Mouse (Mus musculus) hindbrain, postnatal 0 days (tissue): ENCODE measurements around the gene Cadm3. TPM values are rescaled to one million over a fixed set of nuclear protein-coding genes. Genes with fewer than 3 reads are reported as not detected.
"Not testable (repeated sequence)": the region's sequence is repeated elsewhere in the genome, so short reads cannot be mapped to it uniquely, and the experiment has no call there.

Experiments
- ATAC-seq: fragments of 200-750 bp; cut with Nextera tagmentation; 2 replicates; pipeline ENCODE4 v1.8.0; 2017; ENCODE audit warnings: mild to moderate bottlenecking, moderate TSS enrichment, moderate library complexity
- DNase-seq: peaks from one replicate; pipeline ENCODE4 v3.0.0-alpha.2; 2015; ENCODE audit warnings: low spot score
- H3K27ac ChIP-seq: fragments of 300-500 bp; sonication (generic); 2 replicates; pipeline ENCODE4 v1.5.1; 2014; ENCODE audit warnings: mild to moderate bottlenecking
- H3K27me3 ChIP-seq: fragments of 300-500 bp; sonication (generic); 2 replicates; pipeline ENCODE4 v1.6.1; 2014; ENCODE audit warnings: low read length, mixed read lengths; ENCODE audit not compliant: insufficient read depth
- H3K36me3 ChIP-seq: fragments of 300-500 bp; sonication (generic); 2 replicates; pipeline ENCODE4 v1.6.1; 2014; ENCODE audit warnings: low read length, mixed read lengths; ENCODE audit not compliant: insufficient read depth
- H3K4me1 ChIP-seq: fragments of 300-500 bp; sonication (generic); 2 replicates; pipeline ENCODE4 v1.6.1; 2014; ENCODE audit warnings: antibody characterized with exemption, low read length, mixed read lengths; ENCODE audit not compliant: insufficient read depth
- H3K4me2 ChIP-seq: fragments of 300-500 bp; sonication (generic); 2 replicates; pipeline ENCODE4 v1.6.1; 2014; ENCODE audit warnings: low read depth, mild to moderate bottlenecking, low read length, moderate library complexity, mixed read lengths
- H3K4me3 ChIP-seq: fragments of 300-500 bp; sonication (generic); 2 replicates; pipeline ENCODE4 v1.5.1; 2014; ENCODE audit warnings: low read length
- H3K9ac ChIP-seq: fragments of 300-500 bp; sonication (generic); replicated peaks from 2 replicates; pipeline ENCODE4 v1.6.1; 2014; ENCODE audit warnings: mild to moderate bottlenecking, low read length, moderate library complexity, mixed read lengths
- H3K9me3 ChIP-seq: fragments of 300-500 bp; sonication (generic); 2 replicates; pipeline ENCODE4 v1.6.1; 2016; ENCODE audit warnings: low read length, mixed read lengths
- CTCF ChIP-seq: IDR thresholded peaks from 2 replicates; pipeline ENCODE4 v1.5.1; 2016; ENCODE audit warnings: antibody characterized with exemption, control low read depth, low read depth
- WGBS: fragments of 180-500 bp; shearing (Covaris S2); extraction: QIAGEN DNeasy Blood & Tissue Kit; methylation state at CpG from one replicate; pipeline ENCODE4 v1.1.7; 2014; 5-methylcytosine and 5-hydroxymethylcytosine counted together
- polyA plus RNA-seq: library from polyadenylated mRNA; unstranded; fragments of >200 nt; fragmentation: Nextera tagmentation; extraction: Ambion mirVana; gene quantifications from 2 replicates; pipeline ENCODE4 v1.2.1, GENCODE M21; 2015
- total RNA-seq: library from RNA; depleted of rRNA; stranded (reverse); fragments of >200 nt; gene quantifications from 2 replicates; pipeline ENCODE4 v1.2.3, GENCODE M21; 2014

Cadm3 gene
- total and polyA plus RNA-seq, 2 experiments from 2014 or later, result 52.5 to 533 TPM

DNA sequence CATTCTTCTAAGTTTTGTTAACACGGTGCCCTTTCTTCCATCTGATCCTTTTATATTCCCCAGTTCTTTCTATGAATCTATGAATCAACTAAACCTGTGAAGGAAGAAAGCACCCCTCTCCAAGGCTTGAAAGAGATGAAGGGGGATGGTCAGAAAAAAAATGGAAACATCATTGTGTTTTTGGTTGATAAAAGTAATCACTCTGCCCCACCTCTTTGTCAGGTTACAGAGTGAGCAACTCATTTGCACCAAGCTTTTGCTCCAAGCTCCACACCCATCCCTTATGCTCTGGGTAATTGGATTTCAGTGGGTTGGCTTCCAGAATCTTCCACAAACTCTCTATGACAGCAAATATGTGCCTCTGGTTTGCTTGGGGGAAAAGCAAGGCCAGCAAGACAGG is 42.1 kb downstream of the Cadm3 start:
- Histone ChIP-seq H3K36me3 (no peaks in the 10 kb centered on the region), H3K9ac (no peak overlapping the region), H3K4me2 (no peak overlapping the region), H3K4me3 (no peak overlapping the region), H3K27me3 (no peaks in the 10 kb centered on the region), H3K9me3 (no peaks in the 10 kb centered on the region), H3K4me1 (no peaks in the 10 kb centered on the region), H3K27ac (no peak overlapping the region)
- no peak for TF ChIP-seq CTCF
- DNase-seq, result no peak
- no peak for ATAC-seq
- 100% methylated on average over 1 of the region's 1 CpGs for WGBS

GRCm38 (mm10) chr1:173324961-173325360 is 42.5 kb downstream of the Cadm3 start:
- H3K9ac ChIP-seq, result no peak overlapping the region
- no peaks in the 10 kb centered on the region for H3K27me3 ChIP-seq
- no peaks in the 10 kb centered on the region for H3K4me1 ChIP-seq
- ATAC-seq (no peak), DNase-seq (no peak)
- H3K4me3 ChIP-seq, result no peak overlapping the region
- no peak overlapping the region for H3K27ac ChIP-seq
- H3K4me2 ChIP-seq, result no peak overlapping the region
- TF ChIP-seq CTCF, result no peak
- 59% methylated on average over 4 of the region's 4 CpGs for WGBS
- no peaks in the 10 kb centered on the region for H3K36me3 ChIP-seq
- H3K9me3 ChIP-seq, result no peaks in the 10 kb centered on the region

- Histone ChIP-seq H3K9me3 (no peaks in the 10 kb centered on the region), H3K4me2 (no peak overlapping the region), H3K4me3 (no peak overlapping the region), H3K36me3 (no peaks in the 10 kb centered on the region), H3K4me1 (no peaks in the 10 kb centered on the region), H3K9ac (no peak overlapping the region), H3K27me3 (no peaks in the 10 kb centered on the region), H3K27ac (no peak overlapping the region)
- TF ChIP-seq CTCF, result peak; percentile 83
- 32% methylated on average over 5 of the region's 5 CpGs for WGBS
- peak; percentile 59 for DNase-seq
- ATAC-seq, result no peak
Measured at GRCm38 (mm10) chr1:173323839-173324585, 43.5 kb downstream of the Cadm3 start.

- no peak overlapping the region for H3K9ac ChIP-seq
- H3K4me1 ChIP-seq, result no peaks in the 10 kb centered on the region
- no peaks in the 10 kb centered on the region for H3K36me3 ChIP-seq
- no peak overlapping the region for H3K27ac ChIP-seq
- H3K9me3 ChIP-seq, result no peaks in the 10 kb centered on the region
- no peak overlapping the region for H3K4me2 ChIP-seq
- H3K27me3 ChIP-seq, result no peaks in the 10 kb centered on the region
- no peak overlapping the region for H3K4me3 ChIP-seq
- no peak for DNase-seq
- TF ChIP-seq CTCF, result no peak
- 65% methylated on average over 6 of the region's 6 CpGs for whole genome bisulfite sequencing
- ATAC-seq, result no peak
Measured at GRCm38 (mm10) chr1:173322249-173322627, 45.3 kb downstream of the Cadm3 start.

DNA sequence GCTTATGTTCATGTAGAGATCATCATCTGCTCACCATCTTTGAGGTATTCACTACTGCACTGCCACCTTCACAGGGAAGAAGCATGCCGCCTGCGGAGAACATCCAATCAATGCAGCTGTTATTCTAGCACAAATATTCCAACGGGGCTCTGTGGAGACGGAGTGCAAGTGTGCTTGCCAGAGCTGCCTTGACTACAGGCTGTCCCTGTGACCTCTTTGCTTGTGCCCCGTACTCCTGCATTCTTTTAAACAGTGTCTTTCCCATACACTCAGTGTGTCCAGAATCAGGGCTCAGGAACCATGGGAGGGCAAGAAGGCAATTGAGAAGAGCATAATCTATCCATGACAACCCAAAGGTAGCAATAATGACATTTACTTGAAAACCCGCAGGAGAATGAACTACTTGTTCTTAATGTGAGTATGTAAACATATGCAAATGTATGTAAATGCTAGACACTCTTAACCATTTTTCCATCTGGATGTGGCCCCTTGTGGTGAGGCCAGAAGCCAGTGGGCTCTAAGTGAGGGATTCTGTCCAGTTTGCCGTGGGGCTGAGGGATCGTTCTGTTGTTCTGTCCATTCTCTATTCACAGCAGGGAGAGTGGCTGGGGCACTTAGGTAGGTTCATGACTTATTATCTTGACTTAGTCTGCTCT is 45.8 kb downstream of the Cadm3 start:
- ATAC-seq, result peak; percentile 61; the same call in 1 of the 2 replicates
- no peaks in the 10 kb centered on the region for H3K4me1 ChIP-seq
- H3K4me3 ChIP-seq, result no peak overlapping the region

DNA sequence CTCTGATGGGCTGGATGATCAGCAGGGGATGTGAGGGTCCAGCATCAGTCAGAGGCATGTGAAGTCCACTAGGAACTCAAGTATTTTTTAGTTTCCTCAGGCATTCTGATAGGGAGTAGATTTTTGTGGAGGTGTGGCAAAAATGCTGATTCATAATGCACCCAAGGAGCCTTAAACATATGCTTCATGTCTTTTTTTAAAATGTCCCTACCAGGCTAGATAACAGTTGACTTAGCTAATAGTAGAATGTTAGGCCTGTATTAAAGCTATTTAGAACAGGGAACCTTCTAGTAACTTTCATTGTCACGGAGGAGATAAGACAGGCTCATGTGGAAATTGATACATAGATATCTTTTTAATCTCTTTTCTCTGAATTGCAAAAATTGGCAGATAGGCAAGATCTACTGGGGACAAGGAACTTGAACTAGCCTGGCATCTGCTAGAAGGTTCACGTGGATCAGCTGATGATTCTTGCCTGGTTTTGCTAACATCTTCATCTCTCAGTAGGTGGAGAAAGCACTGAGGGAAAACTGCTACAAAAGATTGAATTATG is 49.5 kb downstream of the Cadm3 start:
- ATAC-seq (no peak), DNase-seq (no peak)
- no peak overlapping the region for H3K9ac ChIP-seq
- H3K9me3 ChIP-seq, result no peaks in the 10 kb centered on the region
- H3K4me3 ChIP-seq, result no peak overlapping the region
- no peak overlapping the region for H3K4me2 ChIP-seq
- no peak overlapping the region for H3K27ac ChIP-seq
- 92% methylated on average over 2 of the region's 2 CpGs for WGBS
- H3K36me3 ChIP-seq, result no peaks in the 10 kb centered on the region
- H3K27me3 ChIP-seq, result no peaks in the 10 kb centered on the region
- no peak for TF ChIP-seq CTCF
- H3K4me1 ChIP-seq, result no peaks in the 10 kb centered on the region

More for the DNA sequence above, 45.8 kb downstream of the Cadm3 start:
- H3K9me3 ChIP-seq, result no peaks in the 10 kb centered on the region
- WGBS, result 29% methylated on average over 8 of the region's 8 CpGs
- no peak overlapping the region for H3K9ac ChIP-seq
- no peak for DNase-seq
- no peaks in the 10 kb centered on the region for H3K36me3 ChIP-seq
- H3K27ac ChIP-seq, result no peak overlapping the region
- no peak overlapping the region for H3K4me2 ChIP-seq
- H3K27me3 ChIP-seq, result no peaks in the 10 kb centered on the region
- TF ChIP-seq CTCF, result no peak

DNA sequence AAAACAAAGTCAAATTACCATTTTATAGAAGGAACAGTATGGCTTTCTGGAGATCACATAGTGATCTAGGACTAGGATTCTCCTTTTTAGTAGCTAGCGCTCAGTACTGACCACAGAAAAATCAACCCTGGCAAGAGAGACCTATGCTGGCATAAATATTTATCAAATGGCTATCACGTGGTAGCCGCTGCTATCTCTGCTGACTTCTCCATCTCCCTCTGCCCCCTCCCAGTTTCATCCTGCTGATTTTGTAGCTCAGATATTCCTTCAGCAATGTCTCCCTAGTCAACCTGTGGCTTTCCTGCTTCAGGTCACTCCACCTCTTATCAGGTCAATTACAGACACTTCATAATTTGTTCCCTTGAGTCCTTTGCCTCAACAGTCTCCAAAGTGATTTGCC is 51.8 kb downstream of the Cadm3 start:
- H3K9ac ChIP-seq, result no peak overlapping the region
- no peaks in the 10 kb centered on the region for H3K36me3 ChIP-seq
- ATAC-seq (no peak), DNase-seq (no peak)
- H3K9me3 ChIP-seq, result no peaks in the 10 kb centered on the region
- H3K27ac ChIP-seq, result no peak overlapping the region
- 84% methylated on average over 3 of the region's 3 CpGs for whole genome bisulfite sequencing
- H3K27me3 ChIP-seq, result no peaks in the 10 kb centered on the region
- no peak overlapping the region for H3K4me3 ChIP-seq
- no peak for TF ChIP-seq CTCF
- no peak overlapping the region for H3K4me2 ChIP-seq
- H3K4me1 ChIP-seq, result no peaks in the 10 kb centered on the region

- not testable (repeated sequence) for H3K4me1 ChIP-seq, H3K9me3 ChIP-seq, H3K36me3 ChIP-seq, H3K27me3 ChIP-seq, H3K27ac ChIP-seq, H3K9ac ChIP-seq, H3K4me2 ChIP-seq, H3K4me3 ChIP-seq, ATAC-seq, DNase-seq
- 84% methylated on average over 7 of the region's 7 CpGs for WGBS
Measured at GRCm38 (mm10) chr1:173313535-173314050, 53.9 kb downstream of the Cadm3 start.

DNA sequence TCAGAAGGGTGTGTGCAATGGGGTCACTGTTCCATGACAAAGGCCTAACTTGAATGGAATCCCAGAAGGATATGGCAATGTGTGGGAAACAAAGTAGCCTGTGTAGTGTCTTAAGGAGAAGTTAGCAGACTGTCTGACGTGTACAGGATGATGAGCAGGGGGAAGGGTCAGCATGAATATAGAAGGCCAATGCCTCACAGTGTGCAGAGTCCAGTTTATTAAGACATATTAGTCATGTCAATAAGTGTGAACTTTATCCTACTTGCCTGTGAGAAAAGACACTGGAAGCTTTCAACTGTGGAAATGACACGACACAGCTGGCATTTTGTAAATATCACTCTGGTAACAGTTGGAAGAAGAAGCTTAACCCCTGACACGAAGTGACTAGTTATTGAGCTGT is 64.7 kb downstream of the Cadm3 start:
- not testable (repeated sequence) for H3K4me2 ChIP-seq, H3K9me3 ChIP-seq, H3K27ac ChIP-seq, H3K4me3 ChIP-seq, H3K27me3 ChIP-seq, DNase-seq, ATAC-seq, H3K36me3 ChIP-seq, H3K4me1 ChIP-seq, H3K9ac ChIP-seq
- WGBS, result 50% methylated on average over 3 of the region's 3 CpGs
